Mouse (Mus musculus) megakaryocyte, adult 5-6 weeks (primary cell): ENCODE results near the gene Igfbp5. TPM values are rescaled to one million over a fixed set of nuclear protein-coding genes. Genes with fewer than 3 reads are reported as not detected.

Source experiments
- ATAC-seq: 2 replicates; pipeline ENCODE4 v1.8.0; 2016; ENCODE audit warnings: mild to moderate bottlenecking, inconsistent platforms; ENCODE audit not compliant: poor library complexity, severe bottlenecking
- total RNA-seq, 2 experiments: library from RNA; stranded (forward) in 1 of 2; stranded (reverse) in 1 of 2; fragments of 153-499, 151-499 nt in 1 of 2; fragments of 221-1000, 200-1000 nt in 1 of 2; gene quantifications; 2 replicates each; pipeline versions ENCODE4 v1.2.3 to v1.2.4; 2015 to 2017

The Igfbp5 gene
- total RNA-seq, 2 experiments from 2014 or later = 1.2 to 2.9 TPM

GRCm38 (mm10) chr1:72869681-72870614 is 4.7 kb downstream of the Igfbp5 start:
- ATAC-seq = peak; percentile 76

GRCm38 (mm10) chr1:72869275-72869674 is 5.4 kb downstream of the Igfbp5 start:
- ATAC-seq = no peak

- no peak for ATAC-seq
Observed at GRCm38 (mm10) chr1:72868429-72869215, 6.1 kb downstream of the Igfbp5 start.

GRCm38 (mm10) chr1:72867346-72867745 is 7.3 kb downstream of the Igfbp5 start:
- no peak for ATAC-seq

- no peak for ATAC-seq
Observed at GRCm38 (mm10) chr1:72866417-72866816, 8.3 kb downstream of the Igfbp5 start.

GRCm38 (mm10) chr1:72865900-72866299 is 8.8 kb downstream of the Igfbp5 start:
- ATAC-seq = peak; percentile 62; the same call in 1 of the 2 replicates

- ATAC-seq = no peak
Observed at GRCm38 (mm10) chr1:72864272-72864671, 10.4 kb downstream of the Igfbp5 start.

- no peak for ATAC-seq
Observed at GRCm38 (mm10) chr1:72863692-72864091, 11.0 kb downstream of the Igfbp5 start.

- ATAC-seq = no peak
Observed at GRCm38 (mm10) chr1:72862248-72862647, 12.4 kb downstream of the Igfbp5 start.

- ATAC-seq = no peak
Observed at GRCm38 (mm10) chr1:72861702-72862101, 13.0 kb downstream of the Igfbp5 start.

- no peak for ATAC-seq
Observed at GRCm38 (mm10) chr1:72860502-72860901, 14.2 kb downstream of the Igfbp5 start.

GRCm38 (mm10) chr1:72859963-72860362 is 14.7 kb downstream of the Igfbp5 start:
- ATAC-seq = no peak

- ATAC-seq = no peak
Observed at GRCm38 (mm10) chr1:72858874-72859273, 15.8 kb downstream of the Igfbp5 start.

- ATAC-seq = no peak
Observed at GRCm38 (mm10) chr1:72858286-72858685, 16.4 kb downstream of the Igfbp5 start.

- no peak for ATAC-seq
Observed at GRCm38 (mm10) chr1:72857631-72858030, 17.1 kb downstream of the Igfbp5 start.

- ATAC-seq = no peak
Observed at GRCm38 (mm10) chr1:72857142-72857541, 17.5 kb downstream of the Igfbp5 start.

- ATAC-seq = no peak
Observed at GRCm38 (mm10) chr1:72856209-72856909, 18.3 kb downstream of the Igfbp5 start.

- ATAC-seq = no peak
Observed at GRCm38 (mm10) chr1:72855729-72856128, 19.0 kb downstream of the Igfbp5 start.

GRCm38 (mm10) chr1:72854337-72855237 is 20.1 kb downstream of the Igfbp5 start:
- peak; percentile 38; the same call in 1 of the 2 replicates for ATAC-seq

- ATAC-seq = no peak
Observed at GRCm38 (mm10) chr1:72853759-72854158, 20.9 kb downstream of the Igfbp5 start.
